Mouse (Mus musculus) kidney, postnatal 25 days (tissue): ENCODE data around the gene Scn4a.
A peak's percentile ranks its signal among the peaks of the same experiment; 100 is the strongest.

Experiments
- DNase-seq, 2 experiments: peaks; one replicate each; pipeline ENCODE4 v3.0.0; 2021; ENCODE audit warnings: mixed read lengths in 2 of 2

Scn4a gene

GRCm38 (mm10) chr11:106271794-106272643, 81.1 kb downstream of the Scn4a start:
- peak; percentile 46 to 72 for DNase-seq

DNA sequence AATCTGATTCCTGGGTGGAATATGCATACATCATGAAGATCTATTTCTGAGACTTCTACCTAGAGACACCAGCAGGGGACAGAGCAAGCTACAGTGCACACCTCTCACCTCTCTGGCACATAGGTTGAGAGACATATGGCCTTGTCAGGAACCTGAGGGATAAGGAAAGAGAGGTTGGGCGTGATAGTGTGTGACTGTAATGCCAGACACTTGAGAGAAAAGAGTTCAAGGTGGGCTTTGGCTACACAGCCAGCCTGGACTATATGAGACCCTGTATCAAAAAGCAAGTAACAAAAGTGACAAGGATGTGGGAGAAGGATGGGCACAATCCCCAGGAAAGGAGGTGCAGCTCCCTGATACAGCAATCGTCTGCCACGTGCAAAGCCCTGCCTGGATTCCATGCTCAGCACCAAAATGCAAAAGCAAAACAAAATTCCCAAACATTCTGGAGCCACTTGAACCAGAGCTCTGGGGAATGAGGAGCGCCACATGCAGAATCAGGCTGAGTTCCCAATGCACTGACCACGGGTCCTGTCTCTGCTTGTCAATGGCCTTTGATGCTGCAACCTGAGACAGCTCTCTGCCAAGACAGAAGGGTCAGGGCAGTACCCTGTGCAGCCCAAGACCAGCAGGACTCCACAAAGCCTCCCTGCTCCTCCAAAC, 81.8 kb downstream of the Scn4a start:
- peak in 1 of 2 experiments; percentile 49 for DNase-seq

- DNase-seq, result peak; percentile 28 to 51
Observed at GRCm38 (mm10) chr11:106269060-106269431, 84.0 kb downstream of the Scn4a start.
